50 mouse cellular contexts compared by ENCODE assay signal in genomic region chr3:88655619-88656018, GRCm38 (mm10). TPM values are rescaled to one million over a fixed set of nuclear protein-coding genes. Genes with fewer than 3 reads are reported as not detected.
"Had no signal": no experiment of that assay in that cellular context is flagged by ENCODE, and none has a peak within 500 bp of the region (broad histone marks: within the 10 kb centered on the region; RNA-seq: fewer than 3 reads in every experiment).

No protein-coding gene starts in this region.

- H3K4me1 ChIP-seq: hindbrain, embryonic 15.5 days had no signal

- DNase-seq: heart, postnatal 10 days; heart, postnatal 14 days; heart, postnatal 36 days; heart, postnatal 4 days; kidney, adult 11 months; kidney, adult 18-20 months; kidney, adult 2 months; kidney, adult 8-10 months; kidney, adult 9 months; kidney, postnatal 10 days; kidney, postnatal 14 days; kidney, postnatal 25 days; kidney, postnatal 36 days; kidney, postnatal 4 days; layer of hippocampus, adult 9-11 months; layer of hippocampus, postnatal 36 days had no signal

- H3K27me3 ChIP-seq: heart, embryonic 12.5 days; heart, embryonic 13.5 days; heart, embryonic 15.5 days; hindbrain, embryonic 12.5 days; hindbrain, embryonic 13.5 days; hindbrain, embryonic 15.5 days; intestine, embryonic 15.5 days; kidney, embryonic 15.5 days had no signal

- H3K27ac ChIP-seq: hindbrain, embryonic 10.5 days; hindbrain, embryonic 12.5 days; hindbrain, embryonic 13.5 days; hindbrain, embryonic 14.5 days; hindbrain, embryonic 15.5 days; hindbrain, postnatal 0 days; intestine, embryonic 15.5 days; kidney, embryonic 15.5 days; kidney, postnatal 0 days; layer of hippocampus, adult 2 months; left cerebral cortex, adult 2 months had no signal

- ATAC-seq: hindbrain, embryonic 16.5 days; hindbrain, postnatal 0 days; inflammation-experienced regulatory T-cells, adult 6 months; intestine, embryonic 15.5 days; intestine, embryonic 16.5 days; intestine, postnatal 0 days had no signal

- H3K9ac ChIP-seq: heart, embryonic 12.5 days; heart, embryonic 13.5 days; heart, embryonic 15.5 days; hindbrain, embryonic 12.5 days; hindbrain, embryonic 13.5 days; hindbrain, embryonic 14.5 days; hindbrain, embryonic 15.5 days; intestine, embryonic 15.5 days; kidney, embryonic 15.5 days had no signal

- H3K36me3 ChIP-seq: heart, embryonic 12.5 days; heart, embryonic 13.5 days; heart, embryonic 15.5 days; hindbrain, embryonic 10.5 days; hindbrain, embryonic 12.5 days; hindbrain, embryonic 13.5 days; hindbrain, embryonic 15.5 days; intestine, embryonic 15.5 days; kidney, embryonic 15.5 days had no signal

- H3K9me3 ChIP-seq: heart, embryonic 12.5 days; heart, embryonic 13.5 days; heart, embryonic 15.5 days; hindbrain, embryonic 10.5 days; hindbrain, embryonic 12.5 days; hindbrain, embryonic 13.5 days; hindbrain, embryonic 15.5 days; intestine, embryonic 15.5 days; kidney, embryonic 15.5 days had no signal

- H3K4me3 ChIP-seq: heart, embryonic 12.5 days; heart, embryonic 13.5 days; heart, embryonic 15.5 days; hindbrain, embryonic 10.5 days; hindbrain, embryonic 12.5 days; hindbrain, embryonic 13.5 days; hindbrain, embryonic 15.5 days; intestine, embryonic 15.5 days; kidney, embryonic 15.5 days; layer of hippocampus, adult 2 months; left cerebral cortex, adult 2 months had no signal

- H3K4me2 ChIP-seq: heart, embryonic 13.5 days; hindbrain, embryonic 12.5 days; hindbrain, embryonic 13.5 days; hindbrain, embryonic 14.5 days; hindbrain, embryonic 15.5 days; intestine, embryonic 15.5 days; kidney, embryonic 15.5 days had no signal

RNA-seq across cellular contexts. Expression of gene Rxfp4, which starts 2.7 kb away (rescaled TPM):
- total RNA-seq: heart, postnatal 10 days; heart, postnatal 14 days; heart, postnatal 25 days; hematopoietic stem cell, adult 5-6 weeks; hindbrain, postnatal 0 days; layer of hippocampus, adult 18-20 months; layer of hippocampus, adult 2 months; layer of hippocampus, adult 8-10 months; layer of hippocampus, postnatal 10 days; layer of hippocampus, postnatal 14 days; layer of hippocampus, postnatal 25 days; layer of hippocampus, postnatal 36 days; left cerebral cortex, adult 18-20 months; left cerebral cortex, adult 2 months; left cerebral cortex, adult 8-10 months had no signal
- polyA plus RNA-seq: heart, embryonic 12.5 days; heart, embryonic 13.5 days; heart, embryonic 14.5 days; heart, embryonic 15.5 days; heart, embryonic 16.5 days; heart, postnatal 0 days; hindbrain, embryonic 10.5 days; hindbrain, embryonic 11.5 days; hindbrain, embryonic 12.5 days; hindbrain, embryonic 13.5 days; hindbrain, embryonic 14.5 days; hindbrain, embryonic 15.5 days; hindbrain, embryonic 16.5 days; hindbrain, postnatal 0 days; inflammation-experienced regulatory T-cells, adult 6 months; intestine, embryonic 14.5 days; intestine, embryonic 15.5 days; intestine, embryonic 16.5 days; intestine, postnatal 0 days; kidney, embryonic 14.5 days; kidney, embryonic 15.5 days; kidney, embryonic 16.5 days; kidney, postnatal 0 days had no signal
